Mouse (Mus musculus) ovary, postnatal 10 days (tissue): ENCODE data around the gene Palm3.
"Not testable (repeated sequence)": the region's sequence is repeated elsewhere in the genome, so short reads cannot be mapped to it uniquely, and the experiment has no call there.

Source experiments
- DNase-seq: peaks from one replicate; pipeline ENCODE4 v3.0.0; 2022; ENCODE audit warnings: low spot score

Palm3 gene

DNA sequence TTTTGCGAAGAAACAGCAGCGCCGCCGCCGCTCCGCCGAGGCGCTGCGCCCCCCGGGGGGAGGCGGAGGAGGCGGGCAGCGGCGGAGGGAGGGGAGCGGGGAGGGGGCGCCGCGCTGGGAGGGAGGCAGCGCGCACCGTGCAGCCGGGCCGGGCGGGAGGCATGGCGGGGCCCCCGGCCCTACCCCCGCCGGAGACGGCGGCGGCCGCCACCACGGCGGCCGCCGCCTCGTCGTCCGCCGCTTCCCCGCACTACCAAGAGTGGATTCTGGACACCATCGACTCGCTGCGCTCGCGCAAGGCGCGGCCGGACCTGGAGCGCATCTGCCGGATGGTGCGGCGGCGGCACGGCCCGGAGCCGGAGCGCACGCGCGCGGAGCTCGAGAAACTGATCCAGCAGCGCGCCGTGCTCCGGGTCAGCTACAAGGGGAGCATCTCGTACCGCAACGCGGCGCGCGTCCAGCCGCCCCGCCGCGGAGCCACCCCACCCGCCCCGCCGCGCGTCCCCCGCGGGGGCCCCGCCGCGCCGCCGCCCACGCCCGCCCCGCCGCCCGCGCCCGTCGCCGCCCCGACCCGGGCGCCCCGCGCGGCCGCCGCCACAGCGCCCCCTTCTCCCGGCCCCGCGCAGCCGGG, 23.6 kb upstream of the Palm3 start, which contains the start of gene Samd1:
Gene Samd1 (plus strand): TSS at position 162 of the 631 bp plus-strand sequence.
- DNase-seq = no peak

DNA sequence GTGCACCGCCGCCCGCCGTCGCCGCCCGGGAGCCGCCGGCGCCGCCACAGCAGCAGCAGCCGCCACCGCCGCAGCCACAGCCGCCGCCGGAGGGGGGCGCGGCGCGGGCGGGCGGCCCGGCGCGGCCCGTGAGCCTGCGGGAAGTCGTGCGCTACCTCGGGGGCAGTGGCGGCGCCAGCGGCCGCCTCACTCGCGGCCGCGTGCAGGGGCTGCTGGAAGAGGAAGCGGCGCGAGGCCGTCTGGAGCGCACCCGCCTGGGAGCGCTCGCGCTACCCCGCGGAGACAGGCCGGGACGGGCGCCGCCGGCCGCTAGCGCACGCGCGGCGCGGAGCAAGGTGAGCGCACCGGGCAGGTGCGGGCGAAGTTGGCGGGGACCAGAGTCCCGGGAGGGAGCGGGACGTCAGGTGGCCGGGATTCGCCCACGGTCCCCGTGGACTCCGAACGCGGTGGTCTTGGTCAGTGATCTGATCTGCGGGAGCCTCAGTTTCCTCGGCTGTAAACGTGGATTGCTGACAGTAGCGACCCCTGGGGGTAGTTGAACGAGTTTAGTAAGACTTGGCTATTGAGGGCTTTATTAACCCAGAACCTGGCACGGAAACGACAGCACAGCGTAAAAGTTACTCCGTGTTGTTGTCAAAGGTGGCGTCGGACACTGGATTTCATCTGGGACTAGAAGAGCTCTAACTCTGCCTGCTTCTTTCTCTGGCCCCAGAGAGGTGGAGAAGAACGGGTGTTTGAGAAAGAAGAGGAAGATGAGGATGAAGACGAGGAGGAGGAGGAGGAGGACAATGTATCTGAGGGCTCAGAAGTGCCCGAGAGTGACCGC, 22.8 kb upstream of the Palm3 start:
- no peak for DNase-seq

DNA sequence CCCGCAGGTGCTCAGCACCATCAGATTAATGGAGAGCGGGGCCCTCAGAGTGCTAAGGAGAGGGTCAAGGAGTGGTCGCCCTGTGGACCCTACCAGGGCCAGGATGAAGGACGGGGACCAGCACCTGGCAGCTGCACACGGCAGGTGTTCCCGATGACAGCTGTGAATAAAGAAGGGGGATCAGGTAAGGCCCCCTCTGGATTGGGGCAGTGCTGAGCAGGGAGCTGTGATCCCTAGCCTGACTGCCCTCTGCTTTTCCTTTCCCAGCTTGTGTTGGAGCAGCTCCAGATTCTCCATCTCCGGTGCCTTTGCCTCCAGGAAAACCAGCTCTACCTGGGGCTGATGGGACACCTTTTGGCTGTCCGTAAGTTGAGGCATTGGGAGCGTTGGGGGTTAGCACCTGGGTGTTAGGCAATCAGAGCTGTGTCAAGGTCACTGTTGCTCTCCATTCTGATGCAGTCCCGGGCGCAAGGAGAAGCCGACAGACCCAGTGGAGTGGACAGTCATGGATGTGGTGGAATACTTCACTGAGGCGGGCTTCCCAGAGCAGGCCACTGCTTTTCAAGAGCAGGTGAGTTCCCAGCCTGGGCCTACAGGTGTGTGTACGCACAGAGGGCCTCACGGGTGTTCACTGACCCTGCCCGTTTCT, 22.1 kb upstream of the Palm3 start:
- DNase-seq = no peak

DNA sequence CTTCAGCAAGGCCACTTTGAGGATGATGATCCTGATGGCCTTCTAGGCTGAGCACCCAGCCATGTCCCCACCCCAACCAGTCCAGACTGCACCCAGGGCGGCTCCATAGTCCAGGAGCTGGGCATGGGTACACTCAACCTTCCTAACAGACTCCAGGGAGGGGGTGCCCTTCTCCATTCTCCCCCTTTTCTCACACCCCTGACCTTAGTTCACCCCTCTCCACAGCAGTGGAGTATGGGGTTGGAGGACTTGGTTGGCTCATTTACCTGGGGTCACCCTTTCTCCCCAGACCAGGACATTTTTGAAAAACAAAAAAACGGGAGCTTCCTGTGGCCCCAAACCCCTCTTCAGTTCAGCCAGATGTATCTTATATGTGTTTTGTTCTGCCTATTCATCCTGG, 21.4 kb upstream of the Palm3 start:
- DNase-seq = no peak

DNA sequence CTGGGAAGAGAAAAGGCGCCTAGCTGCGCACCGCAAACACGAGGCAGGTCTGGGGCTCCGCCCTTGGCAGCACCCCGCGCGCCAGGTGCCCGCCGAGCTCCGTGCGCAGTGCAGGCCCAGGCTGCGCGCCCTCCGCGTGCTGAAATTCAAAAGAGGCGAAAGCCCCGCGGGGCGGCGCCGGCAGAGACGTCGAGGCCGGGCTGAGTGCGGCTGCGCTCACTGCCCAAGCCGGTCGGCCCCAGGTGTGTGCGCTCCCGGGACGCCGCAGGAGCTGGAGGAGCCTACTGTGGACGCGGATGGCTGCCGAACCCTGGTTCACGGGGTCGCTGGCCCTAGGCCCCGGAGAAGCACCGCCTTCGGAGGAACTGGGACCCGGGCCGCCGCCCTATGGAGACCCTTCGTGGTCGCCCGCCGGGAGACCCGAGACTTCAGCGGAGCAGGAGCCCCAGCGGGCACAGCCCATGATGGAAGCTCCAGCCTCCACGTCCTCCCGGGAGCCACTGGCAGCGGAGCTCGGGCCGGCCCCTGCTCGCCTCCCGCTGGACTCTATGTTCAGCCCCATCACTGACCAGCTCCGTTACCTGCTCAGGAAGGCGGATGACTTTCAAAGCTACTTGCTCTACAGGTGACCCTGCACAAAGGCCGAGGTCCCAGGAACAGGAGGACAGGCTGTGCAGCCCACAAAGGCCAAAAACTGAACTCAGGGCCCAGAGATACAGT, 19.8 kb upstream of the Palm3 start, which contains the start of gene 1700067K01Rik:
Gene 1700067K01Rik (plus strand): TSS at position 222 of the 720 bp plus-strand sequence.
- DNase-seq = no peak

DNA sequence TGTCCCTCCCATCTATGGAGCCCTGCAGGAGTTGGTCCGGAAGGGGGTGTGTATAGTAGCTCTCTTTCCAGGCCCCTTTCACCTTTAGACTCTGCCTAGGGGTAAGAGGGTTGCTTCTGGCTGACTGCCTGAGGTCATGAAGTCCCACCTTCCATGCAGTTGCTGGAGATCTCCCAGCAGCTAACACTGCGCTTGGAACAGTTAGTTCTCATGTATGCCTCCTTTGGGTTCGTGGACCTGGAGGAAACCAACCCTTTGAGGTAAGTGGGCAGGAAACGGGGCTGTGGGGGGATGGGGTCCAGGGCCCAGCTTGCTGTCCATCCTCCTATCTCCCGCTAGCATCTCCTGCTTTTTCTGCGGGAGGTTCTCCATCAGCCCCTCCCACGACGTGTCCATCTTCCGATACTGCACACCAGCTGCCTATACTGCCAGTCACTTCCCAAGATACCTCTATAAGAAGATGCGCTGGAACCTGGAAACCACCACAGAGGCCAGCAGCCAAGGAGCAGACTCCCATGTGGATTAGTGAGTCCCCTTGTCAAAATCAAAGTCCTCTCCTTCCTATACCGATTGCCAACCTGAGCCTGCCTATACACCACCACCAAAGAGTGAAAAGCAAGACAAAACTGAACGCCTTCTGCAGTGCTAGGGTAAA, 18.2 kb upstream of the Palm3 start:
- DNase-seq = no peak

DNA sequence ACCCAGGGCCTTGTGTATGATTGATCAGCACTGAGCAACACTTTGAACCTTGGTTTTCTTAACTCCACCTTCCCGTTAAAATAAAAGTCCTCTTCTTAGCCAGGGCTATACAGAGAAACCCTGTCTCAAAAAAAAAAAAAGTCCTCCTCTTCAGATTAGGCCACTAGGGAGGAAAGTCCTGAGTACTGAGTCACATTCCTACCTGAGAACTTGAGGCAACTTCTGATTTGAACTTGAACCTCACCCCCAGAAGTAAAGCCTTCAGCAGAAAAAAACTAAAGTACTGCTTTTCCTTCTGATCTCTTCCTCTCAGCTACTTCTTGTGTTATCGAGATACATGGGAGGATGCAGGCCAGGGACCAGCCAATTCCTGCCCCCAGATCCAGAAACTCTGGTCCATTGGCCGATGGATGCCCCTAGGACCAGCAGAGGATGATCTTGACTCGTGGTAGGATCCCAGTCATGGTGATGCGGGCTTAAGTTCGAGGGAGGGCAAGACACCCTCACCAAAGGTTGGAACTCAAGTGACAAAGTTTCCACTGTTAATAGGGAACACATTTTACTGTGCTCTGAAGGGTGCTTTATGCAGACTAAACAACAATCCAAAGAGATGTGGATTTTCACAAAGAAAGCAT, 17.5 kb upstream of the Palm3 start:
- no peak for DNase-seq

DNA sequence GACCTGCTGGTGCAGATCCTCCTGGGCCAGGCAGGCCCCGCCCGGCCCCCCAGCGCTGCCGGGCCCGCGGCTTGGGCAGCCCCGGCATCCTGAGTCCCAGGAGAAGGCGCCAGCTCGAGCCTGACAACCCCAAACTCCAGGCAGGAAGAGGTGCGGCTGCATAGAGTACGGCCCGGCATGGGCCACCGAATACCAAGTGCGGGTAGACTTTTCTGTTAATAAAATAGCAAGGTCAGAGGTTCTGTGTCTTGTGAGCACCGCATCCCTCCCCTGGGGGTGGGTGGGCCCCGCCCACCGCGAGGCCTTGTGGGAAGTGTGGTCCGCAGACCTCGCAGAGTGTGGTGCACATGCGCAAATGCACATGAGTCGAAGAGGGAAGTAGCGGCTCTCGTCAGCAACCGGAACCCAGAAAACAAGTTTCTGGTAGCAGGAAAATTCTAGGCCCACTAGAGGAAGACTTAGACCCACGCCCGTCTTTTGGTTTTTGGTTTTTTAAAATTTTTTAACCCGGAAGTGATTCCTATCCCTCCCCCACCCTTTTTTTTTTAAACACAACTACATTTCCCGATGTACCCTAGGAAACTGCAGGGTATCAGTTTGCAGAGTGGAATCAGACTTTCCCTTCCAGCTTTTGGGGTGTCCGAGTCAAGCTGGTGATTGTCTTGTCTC, 16.6 kb upstream of the Palm3 start:
- peak; percentile 80 for DNase-seq

DNA sequence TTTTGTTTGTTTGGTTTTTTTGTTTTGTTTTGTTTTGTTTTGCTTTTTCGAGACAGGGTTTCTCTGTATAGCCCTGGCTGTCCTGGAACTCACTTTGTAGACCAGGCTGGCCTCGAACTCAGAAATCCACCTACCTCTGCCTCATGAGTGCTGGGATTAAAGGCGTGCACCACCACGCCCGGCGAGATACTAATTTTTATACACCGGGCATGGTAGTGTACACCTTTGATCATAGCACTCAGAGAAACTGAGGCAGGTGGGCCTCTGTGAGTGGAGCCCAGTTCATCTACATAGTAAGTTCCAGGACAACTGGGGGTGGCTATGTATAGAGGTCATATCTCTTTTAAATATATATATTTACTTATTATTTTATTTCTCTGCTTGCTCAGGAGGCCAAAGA, 15.8 kb upstream of the Palm3 start:
- not testable (repeated sequence) for DNase-seq

DNA sequence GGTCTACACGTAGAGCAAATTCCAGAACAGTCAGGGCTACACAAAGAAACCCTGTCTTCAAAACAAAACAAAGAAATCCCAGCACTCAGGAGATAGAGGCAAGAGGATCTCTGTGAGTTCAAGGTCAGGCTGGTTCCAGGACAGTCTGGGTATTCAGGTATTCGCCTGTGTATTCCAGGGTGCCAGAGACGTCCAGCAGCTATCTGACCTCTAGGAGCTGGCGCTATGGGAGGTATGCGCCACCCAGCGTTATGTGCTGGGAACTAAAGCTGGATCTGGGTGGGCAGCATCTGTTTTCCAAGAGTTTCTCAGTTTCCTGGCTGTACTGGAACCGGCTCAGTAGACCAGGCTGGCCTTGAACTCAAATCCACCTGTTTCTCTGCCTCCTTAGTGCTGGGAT, 12.9 kb upstream of the Palm3 start:
- no peak for DNase-seq

DNA sequence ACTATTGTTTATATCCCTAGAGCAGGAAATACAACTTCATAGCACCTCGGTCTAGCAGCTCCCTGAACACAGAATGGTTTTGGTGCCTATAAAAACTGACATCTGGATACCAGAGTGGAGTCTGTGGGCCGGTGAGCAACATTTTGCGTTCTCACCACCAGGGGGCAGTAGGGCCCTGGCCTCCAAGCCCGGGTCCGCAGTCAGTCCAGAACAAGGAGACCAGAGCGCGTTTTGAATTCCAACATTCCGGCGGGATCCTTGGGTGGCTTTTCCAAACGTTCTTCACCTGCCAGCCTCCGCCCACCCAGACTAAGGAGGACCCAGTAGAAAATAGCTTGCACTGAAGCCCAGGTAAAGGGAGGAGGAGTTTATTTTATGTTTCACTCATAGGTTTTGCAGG, 11.4 kb upstream of the Palm3 start:
- DNase-seq = peak; percentile 77

DNA sequence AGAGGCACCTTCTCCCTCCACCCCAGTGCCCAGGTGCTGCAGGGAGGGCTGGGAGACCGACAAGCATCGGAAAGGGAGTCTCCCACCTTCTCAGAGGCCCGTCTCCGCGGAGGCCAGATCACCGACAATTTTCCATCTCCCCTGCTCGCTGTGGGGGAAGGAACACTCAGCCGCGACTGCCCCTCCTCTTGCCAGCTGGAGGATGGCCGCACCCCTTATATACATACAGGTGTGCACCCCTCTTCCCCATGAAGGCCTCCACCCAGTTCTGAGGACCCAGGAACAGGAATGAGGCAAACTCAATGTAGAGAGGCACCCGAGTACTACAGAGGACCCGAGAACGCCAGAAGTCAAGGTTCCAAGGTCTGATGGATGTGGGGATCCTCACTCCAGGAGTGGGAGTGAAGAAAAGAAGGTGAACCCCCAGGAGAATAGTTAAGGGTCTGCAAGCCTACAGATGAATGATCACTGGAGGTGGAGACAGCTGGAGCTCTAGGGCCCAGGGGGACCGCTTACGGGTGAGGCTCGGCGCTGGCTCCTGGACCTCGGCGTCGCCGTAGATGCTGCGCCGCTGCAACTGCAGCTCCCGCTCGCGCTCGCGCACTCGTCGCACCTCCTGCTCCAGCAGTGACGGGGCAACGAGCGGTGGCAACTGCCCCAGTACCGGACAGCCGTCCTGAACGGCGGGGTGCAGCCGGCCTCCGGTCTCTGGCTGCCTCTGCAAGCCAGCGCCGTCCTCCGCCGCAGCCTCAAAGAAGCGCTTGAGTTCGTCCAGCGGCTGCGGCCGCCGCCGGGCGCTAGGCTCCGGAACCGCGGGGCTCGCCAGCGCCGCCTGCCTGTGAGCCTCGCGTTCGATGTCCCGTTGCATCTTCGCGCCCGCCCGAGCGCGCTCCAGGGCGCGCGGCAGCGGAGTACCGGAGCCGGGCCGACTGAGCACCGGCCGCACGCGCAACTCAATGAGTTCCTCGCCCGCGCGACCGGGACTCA, 10.4 kb upstream of the Palm3 start:
- no peak for DNase-seq

DNA sequence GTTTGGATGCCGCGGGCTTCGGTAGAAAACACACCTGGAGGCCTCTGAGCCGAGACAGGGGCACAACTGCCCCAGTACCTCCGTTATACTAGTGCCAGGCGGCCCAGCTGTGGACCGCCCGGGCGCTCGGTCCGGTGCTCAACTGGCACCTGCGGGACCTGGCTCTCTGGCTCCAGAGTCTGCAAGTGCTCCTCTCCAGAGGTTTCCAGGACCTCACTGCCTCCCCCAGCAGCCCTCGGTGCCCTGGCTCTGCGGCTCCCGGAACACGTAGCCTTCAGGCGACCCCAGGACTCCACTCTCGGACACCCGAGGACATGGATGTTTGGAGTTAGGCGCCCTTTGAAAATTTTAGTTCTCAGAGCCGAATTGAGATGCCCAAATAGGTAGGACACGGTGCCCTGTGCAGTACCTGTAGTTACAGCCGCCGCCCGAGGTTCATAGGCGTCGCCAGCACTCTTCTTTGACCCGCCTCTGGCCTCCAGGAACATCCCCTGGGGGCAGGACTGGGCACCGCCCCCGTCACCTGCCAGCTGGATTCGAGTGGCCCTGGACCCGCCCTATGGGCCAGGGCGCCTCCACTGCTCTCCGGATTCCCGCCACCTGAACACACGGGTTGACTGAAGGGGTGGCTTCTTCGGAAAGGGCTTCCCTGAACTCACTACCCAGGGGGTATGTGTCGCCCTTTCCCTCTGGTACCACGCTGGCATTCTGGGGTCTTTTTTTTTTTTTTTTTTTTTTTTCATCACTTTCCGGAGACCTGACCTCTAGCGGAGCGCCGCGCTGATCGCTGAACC, 9.4 kb upstream of the Palm3 start, which contains the start of gene 2210011C24Rik:
Gene 2210011C24Rik (minus strand): TSS at position 467 of the 794 bp plus-strand sequence.
- DNase-seq = no peak

DNA sequence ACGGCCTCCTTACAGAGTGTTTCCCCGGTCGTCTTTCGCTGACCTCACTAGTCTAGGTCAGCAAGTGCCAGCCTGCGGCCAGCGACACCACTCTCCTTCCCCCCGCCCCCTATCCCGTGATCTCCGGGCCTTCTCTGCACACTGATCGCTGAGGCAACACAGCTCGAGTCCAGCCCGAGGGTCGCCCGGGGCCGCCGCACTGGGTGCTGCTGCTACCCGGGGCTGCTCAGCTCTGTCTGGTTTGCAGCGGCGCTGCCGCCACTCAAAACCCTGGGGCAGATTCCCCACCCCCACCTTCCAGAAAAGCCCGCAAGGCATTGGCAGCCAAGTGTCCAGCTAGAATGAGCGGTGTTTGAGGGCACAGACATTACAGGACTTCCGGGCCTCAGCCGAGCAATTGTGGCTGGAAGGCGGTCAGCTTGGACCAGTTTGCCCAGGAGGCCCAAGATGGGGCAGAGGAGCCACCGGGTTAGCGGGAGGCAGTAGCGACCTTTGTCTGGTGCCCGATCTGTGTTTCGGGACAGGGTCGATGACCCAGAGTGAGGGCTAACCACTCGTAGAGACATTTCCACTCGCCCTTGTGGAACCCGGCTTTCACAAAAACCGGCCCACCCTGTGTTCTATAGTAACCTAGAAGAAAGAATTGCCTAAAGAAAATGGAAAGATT, 8.6 kb upstream of the Palm3 start:
- no peak for DNase-seq

DNA sequence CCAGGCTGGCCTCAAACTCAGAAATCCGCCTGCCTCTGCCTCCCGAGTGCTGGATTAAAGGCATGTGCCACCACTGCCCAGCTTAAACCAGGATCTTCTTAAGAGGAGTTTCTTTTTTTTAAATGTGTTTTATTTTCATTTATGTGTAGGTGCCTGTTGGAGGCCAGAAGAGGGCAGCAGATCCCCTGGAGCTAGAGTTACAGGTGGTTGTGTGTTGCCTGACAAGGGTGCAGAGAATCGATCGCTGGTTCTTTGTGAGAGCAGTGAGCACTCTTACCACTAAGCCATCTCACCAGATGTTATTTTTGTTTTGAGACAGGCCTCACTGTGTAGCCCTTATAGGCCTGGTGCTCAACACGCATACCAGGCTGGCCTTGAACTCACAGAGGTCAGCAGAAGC, 5.4 kb upstream of the Palm3 start:
- no peak for DNase-seq

DNA sequence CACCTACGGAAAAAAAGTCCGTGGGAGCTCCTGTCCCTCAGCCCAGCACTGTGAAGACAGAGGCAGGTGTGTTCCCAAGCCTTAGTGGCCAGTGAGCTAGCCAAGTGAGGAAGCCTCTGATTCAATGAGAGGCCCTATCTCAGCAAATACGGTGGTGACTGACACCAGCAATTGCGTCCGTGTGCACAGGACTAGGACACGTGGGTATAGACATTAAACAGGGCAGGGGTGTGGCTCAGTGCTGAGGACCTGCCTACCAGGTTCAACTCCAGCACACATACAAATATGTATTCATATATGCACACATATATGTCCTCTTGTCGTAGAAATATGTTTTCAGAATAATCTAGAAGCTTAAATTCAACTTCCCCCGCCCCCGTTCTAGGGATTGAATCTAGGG, 1.5 kb upstream of the Palm3 start:
- no peak for DNase-seq

DNA sequence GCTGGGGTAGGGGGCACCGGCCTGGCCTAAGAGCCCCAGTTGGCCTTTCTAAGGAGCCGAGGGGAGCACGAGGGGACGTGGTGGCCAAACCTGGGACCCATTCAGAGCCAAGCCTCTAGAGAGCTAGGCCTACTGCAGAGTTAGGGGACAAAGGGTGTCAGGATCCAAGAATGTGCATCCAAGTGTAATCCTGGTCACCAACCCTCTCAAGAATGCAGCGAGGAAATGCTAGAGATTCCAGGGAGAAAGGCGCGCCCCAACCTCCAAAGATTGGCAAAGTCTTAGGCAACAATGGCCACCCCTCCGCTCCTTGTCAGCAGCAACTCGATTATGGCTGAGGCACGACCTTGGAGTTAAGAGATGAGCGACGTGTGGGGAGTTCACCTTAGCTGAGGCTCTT, 298 bp downstream of the Palm3 start:
- DNase-seq = no peak

DNA sequence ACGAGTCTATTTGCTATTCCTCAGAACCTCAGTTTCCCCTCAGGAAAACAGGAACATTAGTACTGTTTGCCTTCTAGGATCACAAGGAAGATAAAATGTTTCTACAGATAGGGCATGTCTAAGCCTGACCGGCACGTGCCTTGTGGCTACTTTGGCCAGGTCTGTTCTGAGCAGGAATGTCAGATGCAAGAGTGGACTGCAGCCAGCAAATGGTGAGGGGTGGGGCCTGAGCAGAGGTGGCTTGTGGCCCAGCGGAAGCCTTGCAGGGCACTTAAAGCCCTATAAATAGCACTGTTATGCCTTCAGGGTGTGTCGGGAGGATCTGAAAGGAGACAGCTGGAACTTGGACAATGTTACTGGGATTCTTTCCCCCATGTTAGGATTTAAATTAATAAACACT, 1.8 kb downstream of the Palm3 start:
- no peak for DNase-seq
